Mouse (Mus musculus) left cerebral cortex, adult 11 months (tissue): ENCODE data around the gene Ndufv3.
"Not testable (repeated sequence)": the region's sequence is repeated elsewhere in the genome, so short reads cannot be mapped to it uniquely, and the experiment has no call there.

Experiments
- DNase-seq: peaks from one replicate; pipeline ENCODE4 v3.0.0; 2022; ENCODE audit warnings: low spot score

Ndufv3 gene

DNA sequence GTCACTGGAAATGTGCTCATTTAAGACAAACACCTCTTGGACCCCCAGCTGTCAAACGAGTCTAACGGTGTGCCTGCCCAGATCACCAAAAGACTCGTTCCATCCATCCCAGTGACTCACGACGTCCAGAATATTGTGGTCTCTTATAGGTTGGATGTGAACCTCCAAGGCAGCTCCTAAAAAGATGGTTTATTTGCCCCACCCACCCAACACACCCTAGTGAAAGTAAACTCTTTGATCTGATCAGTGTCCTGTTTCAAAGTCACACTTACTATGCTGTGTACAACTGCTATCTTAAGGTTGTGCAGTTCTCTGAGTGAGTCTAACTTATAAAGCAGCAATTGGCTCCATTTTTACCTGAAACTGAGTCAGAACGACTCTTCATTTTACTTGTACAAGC, 7.3 kb upstream of the Ndufv3 start:
- DNase-seq: no peak

- DNase-seq: no peak
Measured at GRCm38 (mm10) chr17:31514696-31515095, 5.2 kb upstream of the Ndufv3 start.

DNA sequence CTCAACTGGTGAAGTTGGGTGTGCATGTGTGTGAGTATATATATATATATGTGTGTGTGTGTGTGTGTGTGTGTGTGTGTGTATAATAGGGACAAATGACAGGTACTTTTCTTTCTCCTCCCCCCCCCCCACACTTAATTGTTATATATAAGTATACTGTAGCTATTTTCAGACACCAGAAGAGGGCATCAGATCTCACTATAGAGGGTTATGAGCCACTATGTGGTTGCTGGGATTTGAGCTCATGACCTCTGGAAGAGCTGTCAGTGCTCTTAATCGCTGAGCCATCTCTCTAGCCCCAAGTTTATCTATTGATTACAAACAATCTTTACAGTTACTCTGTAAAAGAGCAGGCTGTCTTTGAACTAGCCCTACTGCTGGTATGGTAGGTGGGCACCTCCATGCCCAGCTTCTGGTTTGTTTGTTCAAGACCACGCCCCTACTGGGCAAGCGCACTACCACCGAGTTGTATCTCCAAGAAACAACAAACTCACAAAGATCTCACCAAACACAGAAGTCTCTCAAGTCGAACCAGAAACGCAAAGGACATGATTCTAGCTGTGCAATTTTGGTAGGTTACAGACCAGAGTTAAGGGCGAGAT, 470 bp upstream of the Ndufv3 start:
- DNase-seq: no peak

DNA sequence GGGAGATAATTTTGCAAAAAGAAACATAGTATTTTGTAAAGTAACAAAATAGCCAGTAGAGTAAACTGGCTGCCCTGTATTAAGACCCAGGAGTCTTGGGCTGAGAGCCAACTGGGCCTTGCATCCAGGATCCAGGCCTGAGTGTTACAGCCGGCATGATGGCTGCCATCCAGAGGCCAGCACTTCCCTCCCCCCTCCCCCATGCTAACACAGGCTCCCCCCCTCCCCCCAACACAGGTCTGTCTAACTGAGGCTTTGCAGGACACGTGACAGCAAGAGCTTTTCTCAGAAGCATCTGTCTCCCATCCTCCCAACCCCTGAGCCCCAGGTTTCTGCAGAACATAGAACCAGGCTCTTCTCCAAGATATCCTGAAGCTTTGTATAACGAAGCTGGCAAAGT, 980 bp downstream of the Ndufv3 start:
- DNase-seq: no peak

- DNase-seq: no peak
Measured at GRCm38 (mm10) chr17:31521948-31522347, 2.0 kb downstream of the Ndufv3 start.

GRCm38 (mm10) chr17:31525114-31525513, 5.2 kb downstream of the Ndufv3 start:
- no peak for DNase-seq

DNA sequence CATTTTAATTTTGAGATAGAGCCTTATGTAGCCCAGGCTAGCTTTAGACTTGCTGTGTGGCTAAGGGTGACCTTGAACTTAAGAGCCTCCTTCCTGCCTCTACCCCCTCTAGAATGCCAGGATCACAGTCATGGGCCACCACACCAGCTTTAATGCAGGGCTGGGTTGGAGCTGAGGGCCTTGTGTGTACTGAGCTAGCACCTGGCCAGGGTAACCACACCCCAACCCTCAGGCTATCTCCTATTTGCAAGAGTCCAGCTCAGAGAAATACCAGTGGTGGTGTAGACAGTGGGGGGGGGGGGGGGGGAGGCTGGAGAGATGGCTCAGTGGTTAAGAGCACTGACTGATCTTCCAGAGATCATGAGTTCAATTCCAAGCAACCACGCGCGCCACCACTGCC, 5.9 kb downstream of the Ndufv3 start:
- DNase-seq: no peak

DNA sequence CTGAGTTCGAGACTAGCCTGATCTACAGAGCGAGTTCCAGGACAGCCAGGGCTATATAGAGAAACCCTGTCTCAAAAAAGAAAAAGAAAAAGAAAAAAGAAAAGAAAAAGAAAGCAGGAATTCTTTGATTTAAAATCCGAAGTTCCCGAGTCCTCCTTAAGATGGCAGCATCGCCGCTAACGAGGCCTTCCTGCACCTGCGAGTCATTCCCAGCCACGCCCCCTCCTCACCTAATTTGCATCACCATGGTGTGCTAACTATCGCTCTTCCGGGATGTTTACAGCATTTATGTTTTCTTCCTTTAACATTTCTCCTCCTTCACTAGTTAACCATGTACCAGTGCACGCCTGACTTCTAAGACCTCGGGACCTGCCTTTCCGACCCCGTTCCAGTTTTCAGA, 9.4 kb downstream of the Ndufv3 start:
- no peak for DNase-seq

DNA sequence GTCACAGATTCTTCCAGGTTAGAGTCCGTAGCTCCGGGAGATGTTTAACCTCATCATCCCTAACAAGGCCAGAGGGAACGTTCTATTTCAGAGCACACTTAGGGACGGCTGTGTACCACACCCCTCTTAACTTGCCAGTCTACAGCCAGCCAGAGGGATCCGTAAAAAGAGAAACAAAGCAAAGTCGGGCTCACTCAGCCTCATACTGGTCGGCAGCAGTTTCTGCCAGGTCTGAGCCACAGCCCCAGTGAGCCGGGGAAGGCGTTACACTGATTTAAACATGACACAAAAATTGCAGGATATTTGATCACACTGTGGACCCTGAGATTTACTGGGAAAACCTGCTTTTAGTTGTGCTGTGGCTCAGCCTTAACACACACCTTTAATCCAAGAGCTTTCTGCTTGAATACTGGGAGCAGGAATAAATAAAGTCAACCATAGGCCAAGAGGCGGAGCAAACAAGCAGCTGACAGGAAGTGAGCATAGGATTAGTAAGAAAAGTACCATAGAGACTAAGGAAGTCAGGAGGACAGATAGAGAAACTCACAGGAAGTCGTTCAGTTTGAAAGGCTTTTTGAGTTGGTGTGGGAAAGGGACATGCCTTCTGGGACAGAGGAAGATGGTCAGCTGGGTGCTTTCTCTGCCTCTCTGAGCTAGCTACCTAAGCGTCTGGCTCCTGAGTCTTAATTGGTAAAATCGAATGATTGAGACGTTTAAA, 11.7 kb downstream of the Ndufv3 start:
- no peak for DNase-seq

DNA sequence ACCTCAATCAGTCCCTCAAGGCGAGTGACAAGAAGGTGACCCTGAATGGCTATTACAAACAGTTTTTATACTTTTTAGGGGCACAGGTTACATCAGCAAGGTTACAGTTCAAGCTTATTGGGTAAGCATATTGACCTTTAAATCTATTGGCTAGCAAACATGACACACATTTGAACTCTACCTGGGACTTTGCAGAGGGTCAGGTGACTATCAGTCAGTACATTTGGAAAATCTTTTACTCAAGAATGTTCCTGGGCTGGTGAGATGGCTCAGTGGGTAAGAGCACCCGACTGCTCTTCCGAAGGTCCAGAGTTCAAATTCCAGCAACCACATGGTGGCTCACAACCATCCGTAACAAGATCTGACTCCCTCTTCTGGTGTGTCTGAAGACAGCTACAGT, 12.4 kb downstream of the Ndufv3 start:
- not testable (repeated sequence) for DNase-seq

- no peak for DNase-seq
Measured at GRCm38 (mm10) chr17:31535358-31535757, 15.4 kb downstream of the Ndufv3 start.

DNA sequence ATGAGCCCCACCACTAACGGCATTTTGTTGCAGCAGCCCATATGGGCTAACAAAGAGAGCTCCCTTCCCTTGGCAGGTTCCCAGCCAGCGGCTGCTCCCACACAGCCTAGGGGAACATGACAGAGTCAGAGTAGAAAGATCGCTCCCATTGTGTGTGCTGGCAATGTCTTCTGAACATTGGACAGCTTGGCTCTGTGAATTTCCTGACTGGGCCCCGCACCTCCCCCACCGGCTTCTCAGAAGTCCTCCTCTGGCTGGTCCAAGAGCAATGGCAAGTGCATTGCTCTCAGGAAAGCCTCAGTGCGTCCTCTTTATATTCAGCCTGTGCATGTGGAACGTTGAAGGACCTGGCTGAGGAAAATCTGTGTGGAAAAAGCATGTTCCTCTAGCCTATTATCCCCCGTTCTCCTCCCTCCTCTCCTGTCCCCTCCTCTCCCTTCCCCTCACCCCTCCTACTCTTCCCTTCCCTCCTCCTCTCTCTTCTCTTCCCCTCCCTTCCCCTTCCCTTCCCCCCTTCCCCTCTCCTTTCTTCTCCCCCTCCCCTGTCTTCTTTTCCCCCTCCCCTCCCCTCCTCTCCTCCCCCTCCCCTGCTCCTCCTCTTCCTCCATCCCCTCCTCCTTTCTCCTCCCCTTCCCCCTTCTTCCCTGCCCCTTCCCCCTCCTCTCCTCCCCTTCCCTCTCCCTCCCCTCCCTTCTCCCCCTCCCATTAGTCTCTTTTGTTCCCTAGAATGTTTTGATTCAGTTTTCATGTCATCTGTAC, 16.1 kb downstream of the Ndufv3 start:
- no peak for DNase-seq

DNA sequence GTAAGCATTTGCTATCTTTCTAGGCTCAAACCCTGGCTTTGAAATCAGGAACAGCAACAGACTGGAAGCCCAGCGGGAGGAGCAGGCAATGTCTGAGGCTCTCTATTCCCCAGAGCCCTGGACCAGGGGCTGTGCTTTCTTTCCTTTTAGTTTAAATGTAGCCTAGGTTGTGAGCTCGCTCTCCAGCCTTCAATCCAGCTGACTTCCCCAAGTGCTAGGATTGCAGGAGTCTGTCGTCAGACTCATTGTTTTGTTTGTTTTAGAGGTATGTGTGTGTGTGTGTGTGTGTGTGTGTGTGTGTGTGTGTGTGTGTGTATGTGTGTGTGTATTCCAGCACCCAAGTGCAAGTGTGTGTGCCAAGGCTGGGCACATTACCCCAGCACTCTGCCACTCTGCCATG, 20.2 kb downstream of the Ndufv3 start:
- DNase-seq: no peak

GRCm38 (mm10) chr17:31540809-31541459, 21.0 kb downstream of the Ndufv3 start:
- no peak for DNase-seq

- no peak for DNase-seq
Measured at GRCm38 (mm10) chr17:31541460-31541831, 21.5 kb downstream of the Ndufv3 start.

GRCm38 (mm10) chr17:31543574-31543973, 23.7 kb downstream of the Ndufv3 start:
- no peak for DNase-seq

DNA sequence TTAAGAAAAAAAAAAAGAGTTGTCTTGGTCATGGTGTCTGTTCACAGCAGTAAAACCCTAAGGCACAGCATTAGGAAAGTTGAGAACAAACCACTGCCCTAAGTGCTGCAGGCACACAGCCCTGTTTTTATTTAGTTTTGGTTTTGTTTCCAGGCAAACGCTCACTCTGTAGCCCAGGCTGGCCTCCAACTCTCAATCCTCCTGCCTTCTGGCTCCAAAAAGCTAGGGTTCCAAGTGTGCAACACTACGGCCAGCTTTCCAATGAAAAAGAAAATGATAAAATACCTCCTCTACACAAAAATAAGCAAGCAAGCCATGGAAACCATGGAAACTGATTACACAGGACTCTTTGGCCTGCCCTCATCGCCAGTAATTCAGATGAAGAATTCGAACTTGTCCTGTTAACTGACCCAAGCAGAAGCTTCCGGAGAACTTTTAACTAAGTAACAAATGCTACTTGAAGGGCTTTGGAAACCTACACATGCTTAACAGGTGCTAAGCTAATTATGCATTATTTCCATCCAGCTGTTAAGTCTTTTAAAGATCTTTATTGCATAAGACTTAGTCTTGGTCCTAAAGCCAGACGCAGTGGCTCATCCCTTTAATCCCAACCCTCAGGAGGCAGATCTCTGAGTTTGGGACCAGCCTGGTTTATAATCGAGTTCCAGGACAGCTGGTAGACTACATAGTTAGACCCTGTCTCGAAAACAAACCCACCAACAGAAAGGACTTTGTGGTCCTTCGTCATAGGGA, 26.7 kb downstream of the Ndufv3 start:
- DNase-seq: no peak

DNA sequence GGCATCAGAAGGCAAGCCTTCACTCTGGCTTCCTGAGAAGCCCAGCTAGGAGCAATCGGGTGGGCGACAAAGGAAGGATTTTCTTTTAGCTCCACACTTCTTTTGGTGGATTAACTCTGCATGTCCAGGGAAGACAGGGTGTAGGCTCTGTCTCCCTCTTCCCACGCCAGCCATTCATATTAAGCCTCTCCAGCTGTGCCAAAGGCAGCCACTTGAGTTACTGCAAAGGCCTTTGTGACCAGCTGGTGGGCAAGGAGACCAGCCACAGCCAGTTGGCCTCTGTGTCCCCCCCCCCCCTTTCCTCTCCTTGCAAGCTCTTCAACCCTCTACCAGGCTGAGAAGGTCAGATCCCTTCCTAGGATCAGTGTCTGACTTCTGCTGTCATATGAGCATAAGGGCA, 28.1 kb downstream of the Ndufv3 start:
- DNase-seq: no peak

- no peak for DNase-seq
Measured at GRCm38 (mm10) chr17:31549389-31549788, 29.5 kb downstream of the Ndufv3 start.

- DNase-seq: not testable (repeated sequence)
Measured at GRCm38 (mm10) chr17:31552601-31553000, 32.7 kb downstream of the Ndufv3 start.

DNA sequence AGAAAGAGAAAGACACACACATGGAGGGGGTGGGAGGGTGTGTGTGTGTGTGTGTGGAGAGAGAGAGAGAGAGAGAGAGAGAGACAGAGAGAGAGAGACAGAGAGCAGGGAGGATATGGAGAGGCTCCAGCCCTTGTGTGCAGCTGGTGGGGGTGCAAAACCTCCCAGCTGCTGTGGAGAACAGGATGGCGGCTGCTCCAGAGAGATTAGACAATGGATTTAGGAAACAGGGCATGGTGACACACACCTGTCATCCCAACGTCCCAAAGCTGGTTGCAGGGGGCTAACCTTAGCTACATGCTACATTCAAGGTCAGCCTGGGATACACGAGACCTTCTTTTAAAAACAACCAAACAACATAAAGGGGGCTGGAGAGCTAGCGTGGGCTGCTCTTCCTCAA, 36.3 kb downstream of the Ndufv3 start:
- DNase-seq: no peak
